Mouse (Mus musculus) forebrain, embryonic 11.5 days (tissue): ENCODE measurements around the gene Ctnna2. TPM values are rescaled to one million over a fixed set of nuclear protein-coding genes. Genes with fewer than 3 reads are reported as not detected.
A peak's percentile ranks its signal among the peaks of the same experiment; 100 is the strongest.

Source experiments
- ATAC-seq: fragments of 200-750 bp; cut with Nextera tagmentation; replicated peaks from 2 replicates; pipeline ENCODE4 v1.8.0; 2017; ENCODE audit warnings: moderate TSS enrichment; ENCODE audit not compliant: low FRiP score
- DNase-seq: peaks from one replicate; pipeline ENCODE4 v3.0.0-alpha.2; 2017; ENCODE audit warnings: low spot score
- H3K27ac ChIP-seq: fragments of 300-500 bp; sonication (generic); 2 replicates; pipeline ENCODE4 v1.5.1; 2014; ENCODE audit warnings: low read depth, low read length
- H3K27me3 ChIP-seq: fragments of 300-500 bp; sonication (generic); 2 replicates; pipeline ENCODE4 v1.6.1; 2014; ENCODE audit warnings: mild to moderate bottlenecking, low read length, mixed read lengths; ENCODE audit not compliant: control insufficient read depth, insufficient read depth
- H3K36me3 ChIP-seq: fragments of 300-500 bp; sonication (generic); 2 replicates; pipeline ENCODE4 v1.6.1; 2014; ENCODE audit warnings: mild to moderate bottlenecking, low read length, moderate library complexity, mixed read lengths; ENCODE audit not compliant: control insufficient read depth, insufficient read depth
- H3K4me1 ChIP-seq: fragments of 300-500 bp; sonication (generic); replicated peaks from 2 replicates; pipeline ENCODE4 v1.6.1; 2014; ENCODE audit warnings: low read length, mixed read lengths; ENCODE audit not compliant: control insufficient read depth, insufficient read depth
- H3K4me2 ChIP-seq: fragments of 300-500 bp; sonication (generic); 2 replicates; pipeline ENCODE4 v1.6.1; 2014; ENCODE audit warnings: low read depth, mild to moderate bottlenecking, low read length, moderate library complexity, mixed read lengths; ENCODE audit not compliant: severe bottlenecking
- H3K4me3 ChIP-seq: fragments of 300-500 bp; sonication (generic); 2 replicates; pipeline ENCODE4 v1.5.1; 2014; ENCODE audit warnings: low read depth, low read length
- H3K9ac ChIP-seq: fragments of 300-500 bp; sonication (generic); 2 replicates; pipeline ENCODE4 v1.6.1; 2014; ENCODE audit warnings: low read length
- H3K9me3 ChIP-seq: fragments of 300-500 bp; sonication (generic); 2 replicates; pipeline ENCODE4 v1.6.1; 2016; ENCODE audit warnings: low read length, mixed read lengths; ENCODE audit not compliant: control insufficient read depth
- WGBS: fragments of 180-500 bp; shearing (Covaris S2); extraction: QIAGEN DNeasy Blood & Tissue Kit; methylation state at CpG from one replicate; pipeline ENCODE4 v1.1.7; 2014; 5-methylcytosine and 5-hydroxymethylcytosine counted together
- polyA plus RNA-seq: library from polyadenylated mRNA; unstranded; fragments of >200 nt; fragmentation: Nextera tagmentation; extraction: Ambion mirVana; gene quantifications from 2 replicates; pipeline ENCODE4 v1.2.1, GENCODE M21; 2014

Gene Ctnna2
- polyA plus RNA-seq, 1 experiment from 2014 or later, result 38.5 TPM

DNA sequence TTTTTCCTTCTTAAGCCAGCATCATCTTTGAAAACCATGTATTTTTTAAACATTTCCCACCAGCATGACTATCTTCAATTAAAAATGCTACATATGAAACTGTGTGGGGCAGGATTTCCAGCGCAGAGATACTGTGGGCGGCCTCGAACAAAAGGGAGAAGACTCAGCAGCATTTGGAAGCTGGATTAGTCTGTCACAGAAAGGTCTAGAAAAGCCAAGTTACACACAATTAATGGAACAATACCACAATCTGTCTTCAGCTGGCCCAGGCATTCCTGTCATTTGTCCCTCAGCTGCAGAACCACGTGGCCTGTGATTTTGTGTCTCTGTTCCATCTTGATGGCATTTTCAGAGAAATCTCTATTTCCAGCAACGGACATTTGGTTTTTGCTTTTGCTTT, 726.0 kb downstream of the Ctnna2 start:
- no peak overlapping the region for H3K27ac ChIP-seq
- no peaks in the 10 kb centered on the region for H3K27me3 ChIP-seq
- DNase-seq, result no peak
- no peak overlapping the region for H3K4me2 ChIP-seq
- H3K36me3 ChIP-seq, result no peaks in the 10 kb centered on the region
- H3K4me3 ChIP-seq, result no peak overlapping the region
- no peaks in the 10 kb centered on the region for H3K9me3 ChIP-seq
- 84% methylated on average over 5 of the region's 5 CpGs for WGBS
- no peak for ATAC-seq
- H3K9ac ChIP-seq, result no peak overlapping the region
- no peaks in the 10 kb centered on the region for H3K4me1 ChIP-seq

- peak overlapping the region; percentile 64 for H3K9ac ChIP-seq
- H3K36me3 ChIP-seq, result no peaks in the 10 kb centered on the region
- H3K27ac ChIP-seq, result peak overlapping the region; percentile 78
- peak; percentile 73 for ATAC-seq
- DNase-seq, result peak; percentile 84
- peak overlapping the region; percentile 78 for H3K4me2 ChIP-seq
- no peaks in the 10 kb centered on the region for H3K9me3 ChIP-seq
- H3K4me3 ChIP-seq, result peak overlapping the region; percentile 47
- peaks cover 15% of the 10 kb centered on the region for H3K27me3 ChIP-seq
- H3K4me1 ChIP-seq, result 0 out of 2 replicates have a peak, but pooled peaks cover 3% of the 10 kb centered on the region
- WGBS, result under 1% methylated on average over 43 of the region's 43 CpGs
Measured at GRCm38 (mm10) chr6:77243541-77244231, 735.8 kb downstream of the Ctnna2 start.

DNA sequence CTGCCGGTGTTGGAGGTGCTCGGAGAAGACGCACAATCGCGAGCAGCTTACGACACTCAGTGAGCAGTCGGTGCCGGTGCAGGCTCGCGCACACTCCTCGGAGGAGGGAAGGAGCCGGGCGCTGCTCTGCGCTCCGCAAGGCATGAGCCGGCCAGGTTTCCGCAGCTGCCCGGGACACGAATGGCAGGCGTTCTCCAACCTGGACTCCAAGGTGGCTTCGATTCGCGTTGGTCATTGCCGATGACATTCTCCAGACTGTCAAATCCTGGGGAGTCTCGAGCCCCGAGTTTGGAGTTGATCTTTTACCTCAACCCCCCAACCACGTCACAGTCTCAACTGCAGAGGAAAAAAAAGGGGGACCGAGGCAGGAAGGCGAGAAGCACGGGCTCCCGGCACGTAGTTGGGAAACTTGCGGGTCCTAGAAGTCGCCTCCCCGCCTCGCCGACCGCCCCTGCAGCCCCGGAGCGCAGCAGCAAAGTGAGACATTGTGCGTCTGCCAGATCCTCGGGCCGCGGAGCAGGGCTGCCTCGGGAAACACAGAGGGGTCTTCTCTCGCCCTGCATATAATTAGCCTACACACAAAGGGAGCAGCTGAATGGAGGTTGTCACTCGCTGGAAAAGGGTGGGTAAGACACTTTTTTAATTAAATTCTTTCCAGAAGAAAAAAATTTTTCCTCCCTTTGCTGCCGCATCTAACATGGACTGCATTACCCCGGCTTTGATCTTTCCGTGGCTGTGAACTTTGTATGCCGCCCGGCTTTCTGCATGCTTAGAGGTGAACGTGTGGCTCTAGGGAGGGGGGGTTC, 736.7 kb downstream of the Ctnna2 start, which contains the start of gene Lrrtm1:
Lrrtm1 (plus strand) TSS at position 89 of the 806 bp plus-strand sequence.
- peak; percentile 88 for ATAC-seq
- DNase-seq, result peak; percentile 86
- no peaks in the 10 kb centered on the region for H3K9me3 ChIP-seq
- H3K27ac ChIP-seq, result peak within 1 kb of the TSS; percentile 78
- H3K4me1 ChIP-seq, result 0 out of 2 replicates have a peak, but pooled peaks cover 3% of the 10 kb centered on the region
- H3K36me3 ChIP-seq, result no peaks in the 10 kb centered on the region
- H3K4me3 ChIP-seq, result peak within 1 kb of the TSS; percentile 47
- peaks cover 15% of the 10 kb centered on the region for H3K27me3 ChIP-seq
- peak within 1 kb of the TSS; percentile 78 for H3K4me2 ChIP-seq
- H3K9ac ChIP-seq, result peak within 1 kb of the TSS; percentile 64
- WGBS, result under 1% methylated on average over 53 of the region's 53 CpGs

- H3K4me2 ChIP-seq, result no peak overlapping the region
- H3K4me1 ChIP-seq, result 0 out of 2 replicates have a peak, but pooled peaks cover 3% of the 10 kb centered on the region
- no peak overlapping the region for H3K4me3 ChIP-seq
- H3K9me3 ChIP-seq, result no peaks in the 10 kb centered on the region
- 46% methylated on average over 1 of the region's 1 CpGs for WGBS
- ATAC-seq (no peak), DNase-seq (no peak)
- peaks cover 9% of the 10 kb centered on the region for H3K27me3 ChIP-seq
- H3K27ac ChIP-seq, result no peak overlapping the region
- H3K36me3 ChIP-seq, result no peaks in the 10 kb centered on the region
- no peak overlapping the region for H3K9ac ChIP-seq
Measured at GRCm38 (mm10) chr6:77240426-77240825, 739.1 kb downstream of the Ctnna2 start.

DNA sequence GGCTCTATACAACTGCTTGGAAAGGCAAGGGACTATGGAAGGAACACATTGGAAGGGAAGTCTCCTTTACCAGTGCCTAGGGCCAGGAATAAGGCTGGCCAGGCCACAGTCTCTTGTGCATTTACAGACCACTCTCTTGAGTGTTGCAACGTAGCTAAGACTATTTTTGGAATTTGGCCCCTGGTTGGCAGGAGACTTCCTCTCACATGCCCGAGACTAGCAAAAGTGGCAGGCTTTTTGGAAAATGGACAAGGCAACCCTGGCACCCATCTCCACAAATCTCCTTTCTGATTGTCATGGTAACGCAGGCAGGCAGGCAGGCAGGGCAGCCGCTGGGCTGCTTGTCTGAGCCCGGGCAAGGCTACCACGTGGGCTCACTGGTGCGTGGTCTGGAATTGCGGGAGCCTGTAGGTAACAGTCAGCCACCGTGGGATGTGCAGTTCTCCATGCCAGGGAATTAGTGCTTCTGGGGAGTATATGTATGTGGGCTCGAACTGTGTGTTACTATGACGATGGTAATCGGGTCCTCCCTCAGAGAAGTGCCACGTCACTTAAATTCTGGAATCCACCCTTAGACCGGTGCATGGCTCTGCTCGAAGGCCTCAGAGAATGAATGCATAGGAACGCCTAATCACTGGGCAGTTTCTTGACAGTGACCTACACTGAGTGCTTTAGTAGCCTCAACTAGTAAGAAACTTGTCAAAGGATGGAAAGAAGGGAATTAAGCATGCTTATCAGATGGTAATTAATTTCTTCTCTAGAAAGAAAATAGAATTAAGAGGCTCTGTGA, 756.5 kb downstream of the Ctnna2 start:
- H3K27me3 ChIP-seq, result no peaks in the 10 kb centered on the region
- no peak overlapping the region for H3K9ac ChIP-seq
- 50% methylated on average over 16 of the region's 16 CpGs for WGBS
- H3K4me3 ChIP-seq, result no peak overlapping the region
- H3K9me3 ChIP-seq, result no peaks in the 10 kb centered on the region
- no peaks in the 10 kb centered on the region for H3K36me3 ChIP-seq
- ATAC-seq, result peak; percentile 71
- H3K4me2 ChIP-seq, result 0 out of 2 replicates have a peak overlapping the region, but pooled peaks have one; percentile 18
- H3K4me1 ChIP-seq, result peaks cover 9% of the 10 kb centered on the region
- DNase-seq, result peak; percentile 63
- no peak overlapping the region for H3K27ac ChIP-seq

DNA sequence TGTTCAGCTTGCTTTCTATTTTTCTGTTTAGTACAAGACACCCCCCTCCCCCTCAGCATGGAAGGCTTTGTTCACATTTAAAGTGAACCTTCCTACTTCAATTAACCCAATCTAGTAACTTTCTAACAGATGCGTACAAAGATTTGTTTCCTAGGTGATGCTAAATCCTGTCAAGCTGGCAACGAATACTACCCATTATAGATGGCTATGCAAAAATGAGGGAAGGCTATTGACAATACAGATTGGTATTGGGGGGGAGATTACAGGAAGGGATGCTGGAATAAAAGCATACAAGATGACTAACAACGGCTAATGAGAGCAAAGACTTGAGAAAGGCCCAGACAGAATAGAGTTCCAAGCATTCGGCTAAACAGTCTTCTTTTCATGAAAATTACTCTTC, 758.7 kb downstream of the Ctnna2 start:
- no peak overlapping the region for H3K4me3 ChIP-seq
- ATAC-seq (peak; percentile 70), DNase-seq (no peak)
- peaks cover 9% of the 10 kb centered on the region for H3K4me1 ChIP-seq
- no peak overlapping the region for H3K9ac ChIP-seq
- H3K27ac ChIP-seq, result 0 out of 2 replicates have a peak overlapping the region, but pooled peaks have one; percentile 31
- H3K27me3 ChIP-seq, result no peaks in the 10 kb centered on the region
- H3K36me3 ChIP-seq, result no peaks in the 10 kb centered on the region
- H3K9me3 ChIP-seq, result no peaks in the 10 kb centered on the region
- 23% methylated on average over 4 of the region's 4 CpGs for WGBS
- no peak overlapping the region for H3K4me2 ChIP-seq

DNA sequence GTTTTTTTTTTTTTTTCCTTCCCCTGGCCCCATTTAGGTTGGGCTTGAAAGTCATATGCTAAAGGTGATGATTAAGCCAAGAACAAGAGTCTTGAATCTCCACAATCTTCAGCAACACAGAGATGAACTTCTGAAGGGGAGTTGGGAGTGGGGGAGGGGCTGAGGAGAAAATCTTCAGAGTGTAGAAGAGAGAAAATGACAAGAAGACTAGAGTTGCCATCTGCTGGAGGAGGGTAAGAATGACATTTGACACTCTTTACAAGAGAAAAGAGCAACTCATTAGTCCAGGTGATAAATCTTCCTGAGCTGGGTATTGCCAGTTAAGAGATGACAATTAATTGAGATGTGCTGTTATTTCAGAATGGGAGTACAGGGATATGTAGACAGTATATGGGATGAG, 760.6 kb downstream of the Ctnna2 start:
- Histone ChIP-seq H3K36me3 (no peaks in the 10 kb centered on the region), H3K27ac (no peak overlapping the region), H3K27me3 (no peaks in the 10 kb centered on the region), H3K9ac (no peak overlapping the region), H3K4me1 (peaks cover 9% of the 10 kb centered on the region), H3K9me3 (no peaks in the 10 kb centered on the region), H3K4me3 (no peak overlapping the region), H3K4me2 (no peak overlapping the region)
- ATAC-seq, result no peak
- no peak for DNase-seq

- 78% methylated on average over 4 of the region's 4 CpGs for WGBS
- Histone ChIP-seq H3K36me3 (no peaks in the 10 kb centered on the region), H3K4me2 (no peak overlapping the region), H3K4me3 (no peak overlapping the region), H3K27ac (no peak overlapping the region), H3K9ac (no peak overlapping the region), H3K9me3 (no peaks in the 10 kb centered on the region), H3K27me3 (no peaks in the 10 kb centered on the region), H3K4me1 (peaks cover 2% of the 10 kb centered on the region; the same call in 1 of the 2 replicates)
- DNase-seq (no peak), ATAC-seq (no peak; the same call in 1 of the 2 replicates)
Measured at GRCm38 (mm10) chr6:77215322-77215721, 764.2 kb downstream of the Ctnna2 start.
